Mouse (Mus musculus): ENCODE measurements around the gene Clec12a.
A peak's percentile ranks its signal among the peaks of the same experiment; 100 is the strongest.
"Not testable (repeated sequence)": the region's sequence is repeated elsewhere in the genome, so short reads cannot be mapped to it uniquely, and the experiment has no call there.

Gene Clec12a

GRCm38 (mm10) chr6:129342391-129342790, at the start of gene Clec12a:
Clec12a (plus strand) TSS chr6:129342691.
- not testable (repeated sequence) for DNase-seq (ENCODE audit: low spot score)

DNA sequence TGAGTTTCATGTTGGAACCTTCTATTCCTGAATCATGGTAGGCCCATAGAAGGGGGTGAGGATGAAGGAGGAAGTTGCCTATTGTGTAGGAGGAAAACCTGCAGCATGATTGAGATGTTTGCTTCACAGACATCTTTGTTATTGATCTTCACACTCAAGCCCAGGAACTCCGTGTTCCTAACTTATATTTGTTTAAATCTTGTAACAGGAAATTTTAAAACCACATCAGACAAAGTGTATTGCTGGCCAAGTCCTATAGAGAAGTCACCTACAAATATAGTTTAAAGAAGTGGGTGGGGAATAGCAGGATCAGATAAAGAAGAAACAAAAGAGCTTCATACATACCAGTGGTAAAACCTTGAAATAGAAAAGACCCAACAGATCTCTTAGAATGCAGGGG, 38.3 kb upstream of the Clec12a start:
- no peak for DNase-seq (ENCODE audit: low spot score)

DNA sequence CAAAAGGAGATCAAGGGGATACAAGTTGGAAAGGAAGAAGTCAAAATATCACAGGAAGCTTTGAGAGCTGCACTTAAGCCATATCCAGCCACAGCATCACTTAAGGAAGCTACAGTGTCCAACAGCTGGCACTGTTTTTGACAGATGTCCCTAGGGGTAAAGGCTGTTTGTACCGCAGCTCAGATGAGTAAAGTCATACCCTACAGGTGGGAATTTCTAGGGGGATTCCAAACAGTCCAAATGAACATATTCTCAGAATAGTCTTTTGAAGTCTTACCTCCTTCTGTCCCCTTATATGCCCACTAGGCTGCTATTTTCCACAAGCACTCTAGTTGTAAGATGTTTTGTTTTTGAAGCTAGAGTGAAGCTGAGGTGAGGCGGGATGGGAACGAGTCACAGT, 30.0 kb upstream of the Clec12a start:
- DNase-seq (ENCODE audit: low spot score), result no peak

GRCm38 (mm10) chr6:129314655-129315168, 27.8 kb upstream of the Clec12a start:
- DNase-seq (ENCODE audit: low spot score), result no peak

DNA sequence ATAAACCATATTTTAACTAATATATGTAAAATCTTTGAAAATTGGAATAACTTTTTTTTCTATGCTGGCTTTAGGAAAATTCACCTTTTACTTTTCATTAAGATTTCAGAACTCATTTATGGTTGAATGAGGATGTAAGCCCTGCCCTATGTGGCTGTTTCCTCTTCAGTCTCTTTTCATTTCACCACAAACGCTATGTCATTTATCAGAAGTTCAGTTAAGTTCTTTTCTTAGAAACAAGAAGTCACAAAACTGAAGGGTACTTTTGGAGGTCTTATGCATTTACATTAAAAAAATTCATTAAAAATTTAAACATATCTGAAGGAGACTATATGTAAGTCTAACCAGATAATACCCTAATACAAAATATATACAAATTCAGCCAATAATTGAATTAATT, 26.8 kb upstream of the Clec12a start:
- no peak for DNase-seq (ENCODE audit: low spot score)

DNA sequence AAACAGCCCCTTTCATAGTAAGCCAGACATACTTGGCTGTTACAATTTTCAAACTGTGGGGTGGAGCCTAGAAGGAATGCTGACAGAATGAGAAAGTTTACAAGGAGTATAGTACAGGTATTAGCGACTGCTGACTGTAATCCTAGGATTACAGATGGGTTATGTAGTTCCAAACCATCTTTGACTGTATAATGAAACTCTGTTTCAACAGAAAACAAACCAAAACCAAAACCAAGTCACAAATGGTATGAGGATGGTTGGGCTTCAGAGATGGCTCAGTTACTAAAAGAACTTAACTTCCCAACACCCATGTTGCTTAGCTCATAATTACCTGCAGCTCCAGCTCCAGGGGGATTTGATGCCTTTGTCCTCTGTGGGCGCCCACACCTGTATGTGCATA, 26.0 kb upstream of the Clec12a start:
- no peak for DNase-seq (ENCODE audit: low spot score)

GRCm38 (mm10) chr6:129318395-129318794, 24.1 kb upstream of the Clec12a start:
- DNase-seq (ENCODE audit: low spot score), result no peak

DNA sequence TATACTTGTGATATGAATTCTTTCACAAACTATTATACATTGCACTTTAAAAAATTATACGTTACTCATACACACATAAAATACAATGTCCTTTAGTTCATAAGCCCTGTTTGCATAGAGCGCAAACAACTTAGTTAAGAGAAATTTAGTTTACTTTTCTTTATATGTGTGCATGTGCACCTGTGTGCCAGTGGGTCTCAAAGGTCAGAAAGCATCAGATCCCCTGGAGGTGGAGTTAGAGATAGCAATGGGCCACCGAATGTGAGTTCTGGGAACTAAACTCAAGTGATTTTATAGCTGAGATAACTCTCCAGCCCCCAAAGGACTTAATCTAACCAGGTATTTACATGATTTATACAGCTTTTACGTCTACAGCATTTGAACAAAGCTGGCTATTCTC, 23.2 kb upstream of the Clec12a start:
- no peak for DNase-seq (ENCODE audit: low spot score)

DNA sequence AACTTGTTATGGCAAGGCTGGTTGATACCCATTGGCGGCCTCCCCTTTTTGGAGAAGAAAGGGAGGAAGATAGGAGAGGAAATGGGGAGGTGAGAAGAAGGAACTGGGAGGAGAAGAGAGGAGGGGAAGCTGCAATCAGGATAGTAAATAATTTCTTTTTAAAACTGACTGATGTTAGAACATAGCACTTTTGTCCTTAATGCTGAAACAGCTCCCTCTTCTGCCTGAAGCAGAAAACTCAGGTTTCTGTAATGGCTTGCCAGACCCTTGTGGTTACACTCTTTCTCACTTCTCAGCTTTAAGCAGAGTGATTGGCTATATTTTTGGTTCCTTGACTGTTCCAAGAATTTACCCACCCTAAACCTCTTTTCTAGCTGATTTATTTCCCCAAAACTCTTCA, 16.5 kb upstream of the Clec12a start:
- DNase-seq (ENCODE audit: low spot score), result no peak

DNA sequence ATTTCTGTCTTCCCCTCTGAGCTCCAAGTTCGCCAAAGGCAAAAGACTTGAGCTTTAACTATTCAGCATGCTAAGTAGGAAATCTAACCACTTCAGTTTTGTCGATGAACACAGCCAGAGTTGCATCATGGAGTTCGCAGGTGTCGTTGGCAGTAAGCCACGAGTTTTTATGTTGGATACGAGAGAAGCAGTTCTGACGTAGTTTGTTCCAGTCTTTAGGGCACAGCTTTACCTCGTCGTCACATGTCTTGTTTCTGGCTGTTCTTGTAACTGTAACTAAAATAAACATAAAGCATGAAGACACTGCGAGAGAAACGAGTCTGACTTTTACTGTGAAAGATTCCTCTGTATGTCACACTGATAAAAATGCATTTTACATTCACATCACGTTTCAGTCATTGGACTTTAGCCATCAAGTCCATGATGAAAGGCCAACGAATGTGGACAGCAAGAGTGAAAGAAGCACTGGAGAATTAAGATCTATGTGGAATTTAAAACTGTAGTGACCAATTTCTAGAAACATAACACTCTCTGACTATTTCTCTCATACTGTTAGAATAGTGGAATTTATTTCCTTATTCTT, 15.8 kb upstream of the Clec12a start:
- DNase-seq (ENCODE audit: low spot score), result no peak

- DNase-seq (ENCODE audit: low spot score), result no peak
Observed at GRCm38 (mm10) chr6:129331610-129332009, 10.9 kb upstream of the Clec12a start, which contains the start of gene 4922502D21Rik. 4922502D21Rik (minus strand) TSS chr6:129331796.

GRCm38 (mm10) chr6:129333674-129334078, 8.8 kb upstream of the Clec12a start:
- peak; percentile 77 for DNase-seq (ENCODE audit: low spot score)

GRCm38 (mm10) chr6:129337751-129338150, 4.7 kb upstream of the Clec12a start:
- DNase-seq (ENCODE audit: low spot score), result no peak

GRCm38 (mm10) chr6:129344408-129344807, 1.9 kb downstream of the Clec12a start:
- peak; percentile 14 for DNase-seq (ENCODE audit: low spot score)

DNA sequence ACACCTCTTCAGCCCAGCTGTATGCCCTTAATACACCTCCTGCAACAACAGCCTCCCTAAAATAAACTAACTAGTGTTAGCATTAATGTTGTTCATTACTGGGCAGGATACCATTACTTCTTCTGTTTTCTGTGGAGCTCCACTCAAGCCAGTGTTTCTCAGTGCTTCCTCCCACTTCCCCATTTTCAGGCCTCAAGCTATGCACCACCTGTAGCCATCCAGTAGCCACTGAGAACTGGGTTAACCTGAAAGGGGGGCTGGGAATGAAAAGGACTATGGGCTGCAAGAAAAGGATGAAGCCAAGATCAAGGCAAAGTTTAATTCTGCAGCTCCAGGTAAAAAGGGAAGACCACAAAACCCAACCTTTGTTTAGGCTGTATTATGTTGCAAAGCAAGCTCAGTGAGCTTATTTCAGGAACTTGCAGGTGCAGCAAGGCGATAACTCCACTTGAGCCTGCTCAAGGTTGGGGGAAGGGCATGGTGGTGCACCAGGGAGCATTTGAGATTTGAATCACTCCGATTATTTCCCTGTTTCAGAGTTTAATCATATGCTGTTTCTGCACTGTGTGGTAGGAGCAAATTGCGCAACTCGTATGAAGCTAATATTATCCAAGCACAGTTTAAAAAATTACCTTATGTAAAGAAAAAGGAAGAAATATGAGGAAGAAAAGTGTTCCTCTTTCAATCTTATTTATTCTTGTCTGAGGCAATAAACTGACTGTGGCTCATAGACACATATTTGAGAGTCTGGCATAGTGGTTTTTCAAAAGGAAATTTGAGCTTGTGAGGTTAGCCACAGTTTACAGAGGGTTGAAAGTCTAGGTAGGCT, 7.2 kb downstream of the Clec12a start:
- peak; percentile 51 for DNase-seq (ENCODE audit: low spot score)

DNA sequence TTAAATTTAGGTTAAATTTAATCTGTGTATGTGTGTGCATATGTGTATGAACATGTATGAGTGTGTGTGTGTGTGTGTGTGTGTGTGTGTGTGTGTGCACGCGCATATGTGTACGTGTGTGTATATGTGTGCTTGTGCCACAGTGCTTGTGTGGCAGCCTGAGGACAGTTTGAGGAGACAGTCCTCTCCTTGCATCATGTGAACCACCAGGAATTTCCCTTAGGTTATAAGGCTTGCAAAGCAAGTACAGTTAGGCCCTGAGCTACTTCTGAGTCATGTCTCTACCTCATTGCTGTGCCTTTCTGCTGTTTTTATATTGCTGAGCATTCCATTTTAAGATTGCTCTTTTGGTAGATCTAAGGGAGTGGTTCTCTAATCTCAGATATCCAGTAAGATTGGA, 8.6 kb downstream of the Clec12a start:
- no peak for DNase-seq (ENCODE audit: low spot score)

DNA sequence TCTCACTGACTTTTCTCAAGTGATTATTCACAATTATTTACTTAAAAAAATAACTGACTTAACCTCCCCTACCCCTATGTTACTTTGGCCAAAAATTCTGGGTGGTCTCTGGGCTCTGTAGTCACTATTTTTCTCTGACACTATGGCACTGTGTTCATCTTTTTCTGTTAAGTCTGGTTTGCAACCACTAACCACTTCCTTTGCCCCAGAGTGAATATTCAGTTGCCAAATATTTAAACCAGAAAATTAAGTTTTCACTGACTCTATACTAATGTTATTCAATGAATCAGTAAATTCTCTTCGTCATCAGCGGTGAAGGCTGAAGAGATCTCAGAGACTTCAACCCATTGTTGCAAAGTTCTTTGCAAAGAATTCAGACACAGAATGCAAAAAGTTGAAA, 13.3 kb downstream of the Clec12a start:
- no peak for DNase-seq (ENCODE audit: low spot score)

DNA sequence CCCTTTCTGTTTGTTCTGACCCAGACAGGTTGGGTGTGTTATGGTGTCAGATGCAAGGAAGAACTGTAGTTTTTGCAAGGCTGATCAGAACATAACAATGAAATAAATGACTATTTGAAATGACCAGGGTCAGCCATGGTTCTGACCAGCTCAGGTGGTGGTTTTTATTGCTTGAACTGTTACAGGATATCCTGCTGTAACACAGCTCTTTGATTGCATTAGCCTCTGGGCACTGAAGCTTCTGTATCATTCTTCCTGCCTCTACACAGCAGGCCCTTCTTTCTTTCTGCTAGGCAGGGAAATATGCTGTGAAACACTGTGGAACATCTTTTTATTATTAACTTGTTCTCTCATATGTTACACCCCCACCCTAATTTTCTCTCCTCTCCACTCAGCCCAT, 13.9 kb downstream of the Clec12a start:
- no peak for DNase-seq (ENCODE audit: low spot score)

- DNase-seq (ENCODE audit: low spot score), result no peak
Observed at GRCm38 (mm10) chr6:129359515-129359914, 17.0 kb downstream of the Clec12a start.

DNA sequence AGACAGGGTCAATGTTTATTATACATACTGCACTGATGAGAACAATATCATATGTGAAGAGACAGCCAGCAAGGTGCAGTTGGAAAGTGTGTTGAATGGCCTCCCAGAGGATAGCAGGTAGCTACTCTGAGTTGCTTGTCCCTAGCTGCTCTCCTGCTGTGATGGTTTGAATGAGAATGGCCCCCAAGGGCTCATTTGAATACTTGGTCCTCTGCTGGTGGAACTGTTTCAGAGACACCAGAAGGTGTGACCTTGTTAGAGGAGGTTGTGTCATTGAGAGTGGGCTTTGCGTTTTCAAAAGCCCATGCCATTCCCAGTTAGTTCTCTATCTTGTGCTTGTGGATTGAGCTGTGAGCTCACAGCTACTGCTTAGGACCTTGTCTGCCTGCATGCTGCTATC, 21.5 kb downstream of the Clec12a start:
- no peak for DNase-seq (ENCODE audit: low spot score)

DNA sequence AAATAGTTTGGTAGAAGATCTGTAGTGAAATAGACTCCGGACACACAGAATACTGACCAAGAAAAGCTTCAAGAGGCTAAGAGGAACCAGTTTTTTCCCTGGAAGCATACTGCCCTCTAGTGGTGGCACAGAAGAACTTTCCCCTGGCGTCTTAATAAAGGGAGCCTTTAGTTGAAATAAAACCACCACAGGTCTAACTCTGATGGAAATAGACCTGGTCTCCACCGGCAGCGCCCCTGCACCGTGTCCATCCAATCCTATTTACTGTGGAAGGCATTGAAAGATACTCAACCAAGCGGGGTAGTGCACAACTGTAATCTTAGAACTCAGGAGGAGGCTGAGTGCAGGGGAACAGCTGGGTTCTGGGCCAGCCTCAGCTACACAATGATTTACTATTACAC, 23.5 kb downstream of the Clec12a start:
- peak; percentile 65 for DNase-seq (ENCODE audit: low spot score)

DNA sequence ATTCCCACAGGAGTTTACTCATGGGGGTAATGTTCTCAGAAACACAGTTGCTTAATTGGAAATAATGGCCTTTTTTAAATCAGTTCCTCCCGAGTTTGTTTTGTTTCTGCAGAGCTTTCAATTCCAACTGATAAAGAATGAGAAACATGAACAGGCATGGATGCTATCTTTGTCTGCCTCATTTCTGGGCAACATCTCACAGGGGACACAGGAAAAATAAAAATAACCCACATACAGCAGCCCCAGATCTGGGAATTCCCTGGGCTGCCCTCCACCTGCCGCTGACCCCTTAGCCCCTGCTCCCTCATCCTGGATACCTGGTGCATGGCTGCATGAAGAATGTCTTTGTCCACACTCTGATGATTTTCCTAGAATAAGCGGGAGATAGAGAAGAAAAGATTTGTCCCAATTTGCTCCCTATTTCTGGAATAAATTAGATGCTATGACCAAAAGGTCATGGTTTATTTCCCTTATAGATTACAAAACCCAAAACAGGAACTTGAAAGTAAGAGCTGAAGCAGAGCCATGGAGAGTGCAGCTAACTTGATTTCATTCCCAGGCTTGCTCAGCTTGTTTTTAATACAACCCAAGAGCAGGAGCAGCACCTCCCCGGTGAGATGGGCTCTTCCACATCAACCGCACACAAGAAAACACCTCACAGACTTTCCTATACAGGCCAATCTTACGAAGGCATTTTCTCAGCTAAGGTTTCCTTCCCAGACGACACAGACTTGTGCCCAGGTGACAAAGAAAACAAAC, 27.1 kb downstream of the Clec12a start:
- no peak for DNase-seq (ENCODE audit: low spot score)
